Mouse (Mus musculus): Measurements from ENCODE around the gene Pdcd1.
"Not testable (repeated sequence)": the region's sequence is repeated elsewhere in the genome, so short reads cannot be mapped to it uniquely, and the experiment has no call there.

Pdcd1 gene

GRCm38 (mm10) chr1:94052373-94052772, at the start of gene Pdcd1:
Gene Pdcd1 (minus strand): TSS chr1:94052553.
- DNase-seq (ENCODE audit: inconsistent age in 2 of 2, low spot score in 1 of 2) = no peak

- DNase-seq (ENCODE audit: inconsistent age in 2 of 2, low spot score in 1 of 2) = no peak
These were observed 39.4 kb upstream of the Pdcd1 start for GRCm38 (mm10) chr1:94091788-94092187.

GRCm38 (mm10) chr1:94086311-94086898, 34.1 kb upstream of the Pdcd1 start:
- DNase-seq (ENCODE audit: inconsistent age in 2 of 2, low spot score in 1 of 2) = no peak

- no peak for DNase-seq (ENCODE audit: inconsistent age in 2 of 2, low spot score in 1 of 2)
These were observed 33.2 kb upstream of the Pdcd1 start for GRCm38 (mm10) chr1:94085324-94086105.

GRCm38 (mm10) chr1:94081761-94082160, 29.4 kb upstream of the Pdcd1 start:
- no peak for DNase-seq (ENCODE audit: inconsistent age in 2 of 2, low spot score in 1 of 2)

- DNase-seq (ENCODE audit: inconsistent age in 2 of 2, low spot score in 1 of 2) = no peak
These were observed 28.8 kb upstream of the Pdcd1 start for GRCm38 (mm10) chr1:94081191-94081590.

- no peak for DNase-seq (ENCODE audit: inconsistent age in 2 of 2, low spot score in 1 of 2)
These were observed 28.4 kb upstream of the Pdcd1 start for GRCm38 (mm10) chr1:94080718-94081117.

GRCm38 (mm10) chr1:94078835-94079440, 26.6 kb upstream of the Pdcd1 start:
- DNase-seq (ENCODE audit: inconsistent age in 2 of 2, low spot score in 1 of 2) = peak; percentile 80 to 94

- DNase-seq (ENCODE audit: inconsistent age in 2 of 2, low spot score in 1 of 2) = peak; percentile 24 to 42
These were observed 26.0 kb upstream of the Pdcd1 start for GRCm38 (mm10) chr1:94078314-94078713.

- DNase-seq (ENCODE audit: inconsistent age in 2 of 2, low spot score in 1 of 2) = no peak
These were observed 24.3 kb upstream of the Pdcd1 start for GRCm38 (mm10) chr1:94076702-94077101.

- DNase-seq (ENCODE audit: inconsistent age in 2 of 2, low spot score in 1 of 2) = no peak
These were observed 22.4 kb upstream of the Pdcd1 start for GRCm38 (mm10) chr1:94074756-94075155.

- DNase-seq (ENCODE audit: inconsistent age in 2 of 2, low spot score in 1 of 2) = not testable (repeated sequence)
These were observed 5.9 kb upstream of the Pdcd1 start for GRCm38 (mm10) chr1:94058281-94058680.

GRCm38 (mm10) chr1:94057401-94057800, 5.0 kb upstream of the Pdcd1 start:
- DNase-seq (ENCODE audit: inconsistent age in 2 of 2, low spot score in 1 of 2) = no peak

GRCm38 (mm10) chr1:94055966-94056365, 3.6 kb upstream of the Pdcd1 start:
- peak in 1 of 2 experiments; percentile 19 for DNase-seq (ENCODE audit: inconsistent age in 2 of 2, low spot score in 1 of 2)

GRCm38 (mm10) chr1:94054481-94054880, 2.1 kb upstream of the Pdcd1 start:
- no peak for DNase-seq (ENCODE audit: inconsistent age in 2 of 2, low spot score in 1 of 2)

- DNase-seq (ENCODE audit: inconsistent age in 2 of 2, low spot score in 1 of 2) = peak in 1 of 2 experiments; percentile 20
These were observed 1.3 kb upstream of the Pdcd1 start for GRCm38 (mm10) chr1:94053530-94054216.

- DNase-seq (ENCODE audit: inconsistent age in 2 of 2, low spot score in 1 of 2) = no peak
These were observed 1.2 kb downstream of the Pdcd1 start for GRCm38 (mm10) chr1:94051104-94051503.

- DNase-seq (ENCODE audit: inconsistent age in 2 of 2, low spot score in 1 of 2) = no peak
These were observed 5.8 kb downstream of the Pdcd1 start for GRCm38 (mm10) chr1:94046544-94046943.

GRCm38 (mm10) chr1:94045559-94045958, 6.8 kb downstream of the Pdcd1 start:
- peak in 1 of 2 experiments; percentile 0 for DNase-seq (ENCODE audit: inconsistent age in 2 of 2, low spot score in 1 of 2)

GRCm38 (mm10) chr1:94040391-94040790, 12.0 kb downstream of the Pdcd1 start:
- DNase-seq (ENCODE audit: inconsistent age in 2 of 2, low spot score in 1 of 2) = no peak

GRCm38 (mm10) chr1:94034984-94035743, 17.2 kb downstream of the Pdcd1 start:
- DNase-seq (ENCODE audit: inconsistent age in 2 of 2, low spot score in 1 of 2) = peak; percentile 91 to 97

All from adrenal gland, adult (tissue).